Mouse (Mus musculus) limb, embryonic 15.5 days (tissue): ENCODE results near the gene Gm15517. TPM values are rescaled to one million over a fixed set of nuclear protein-coding genes. Genes with fewer than 3 reads are reported as not detected.
"Not testable (repeated sequence)": the region's sequence is repeated elsewhere in the genome, so short reads cannot be mapped to it uniquely, and the experiment has no call there.

Experiments used
- ATAC-seq: fragments of 200-750 bp; cut with Nextera tagmentation; 2 replicates; pipeline ENCODE4 v1.8.0; 2017; ENCODE audit warnings: low read depth, moderate TSS enrichment; ENCODE audit not compliant: insufficient number of reproducible peaks, low FRiP score, low TSS enrichment
- H3K27ac ChIP-seq: fragments of 300-500 bp; sonication (generic); 2 replicates; pipeline ENCODE4 v1.5.1; 2015; ENCODE audit warnings: moderate library complexity, mild to moderate bottlenecking, inconsistent platforms
- H3K27me3 ChIP-seq: fragments of 300-500 bp; sonication (generic); 2 replicates; pipeline ENCODE4 v1.6.1; 2015; ENCODE audit warnings: inconsistent platforms
- H3K36me3 ChIP-seq: fragments of 300-500 bp; sonication (generic); 2 replicates; pipeline ENCODE4 v1.6.1; 2015; ENCODE audit warnings: inconsistent platforms
- H3K4me1 ChIP-seq: fragments of 300-500 bp; sonication (generic); 2 replicates; pipeline ENCODE4 v1.6.1; 2015; ENCODE audit warnings: inconsistent platforms
- H3K4me2 ChIP-seq: fragments of 300-500 bp; sonication (generic); 2 replicates; pipeline ENCODE4 v1.6.1; 2015; ENCODE audit warnings: mild to moderate bottlenecking, inconsistent platforms
- H3K4me3 ChIP-seq: fragments of 300-500 bp; sonication (generic); 2 replicates; pipeline ENCODE4 v1.5.1; 2015; ENCODE audit warnings: mild to moderate bottlenecking, inconsistent platforms
- H3K9ac ChIP-seq: fragments of 300-500 bp; sonication (generic); 2 replicates; pipeline ENCODE4 v1.6.1; 2015; ENCODE audit warnings: inconsistent platforms
- H3K9me3 ChIP-seq: fragments of 300-500 bp; sonication (generic); 2 replicates; pipeline ENCODE4 v1.6.1; 2016; ENCODE audit warnings: inconsistent platforms
- WGBS: fragments of 180-500 bp; shearing (Covaris S2); methylation state at CpG from one replicate; pipeline ENCODE4 v1.1.7; 2015; 5-methylcytosine and 5-hydroxymethylcytosine counted together
- polyA plus RNA-seq: library from polyadenylated mRNA; unstranded; fragments of >200 nt; fragmentation: Nextera tagmentation; extraction: Ambion mirVana; gene quantifications from 2 replicates; pipeline ENCODE4 v1.2.1, GENCODE M21; 2015

The Gm15517 gene
- polyA plus RNA-seq, 1 experiment from 2014 or later = not detected

GRCm38 (mm10) chr7:44247971-44248370 lies 13.3 kb upstream of the Gm15517 start:
- peaks cover 16% of the 10 kb centered on the region for H3K4me1 ChIP-seq
- no peaks in the 10 kb centered on the region for H3K9me3 ChIP-seq
- H3K4me3 ChIP-seq = peak overlapping the region; percentile 74
- H3K4me2 ChIP-seq = peak overlapping the region; percentile 67
- 84% methylated on average over 2 of the region's 2 CpGs for WGBS
- H3K27me3 ChIP-seq = no peaks in the 10 kb centered on the region
- peaks cover 45% of the 10 kb centered on the region for H3K36me3 ChIP-seq
- 0 out of 2 replicates have a peak overlapping the region, but pooled peaks have one; percentile 92 for H3K9ac ChIP-seq
- ATAC-seq = no peak
- H3K27ac ChIP-seq = no peak overlapping the region

- no peak overlapping the region for H3K4me2 ChIP-seq
- no peaks in the 10 kb centered on the region for H3K27me3 ChIP-seq
- ATAC-seq = no peak
- H3K4me3 ChIP-seq = no peak overlapping the region
- H3K9ac ChIP-seq = no peak overlapping the region
- H3K4me1 ChIP-seq = peaks cover 16% of the 10 kb centered on the region
- 90% methylated on average over 4 of the region's 4 CpGs for WGBS
- H3K9me3 ChIP-seq = no peaks in the 10 kb centered on the region
- H3K36me3 ChIP-seq = peaks cover 56% of the 10 kb centered on the region
- H3K27ac ChIP-seq = no peak overlapping the region
Measured at GRCm38 (mm10) chr7:44249248-44249647, 12.0 kb upstream of the Gm15517 start.

- not testable (repeated sequence) for ATAC-seq, H3K4me2 ChIP-seq, H3K27me3 ChIP-seq, H3K27ac ChIP-seq, H3K4me3 ChIP-seq, H3K9ac ChIP-seq, H3K9me3 ChIP-seq
- Histone ChIP-seq H3K4me1 (peaks cover 11% of the 10 kb centered on the region), H3K36me3 (peaks cover 56% of the 10 kb centered on the region)
- 90% methylated on average over 17 of the region's 17 CpGs for WGBS
Measured at GRCm38 (mm10) chr7:44250732-44251275, 10.4 kb upstream of the Gm15517 start.

GRCm38 (mm10) chr7:44253023-44253616 lies 8.1 kb upstream of the Gm15517 start:
- no peak for ATAC-seq
- H3K27ac ChIP-seq = peak overlapping the region; percentile 33

GRCm38 (mm10) chr7:44254930-44255329 lies 6.3 kb upstream of the Gm15517 start:
- WGBS = 75% methylated on average over 6 of the region's 6 CpGs
- Histone ChIP-seq H3K4me2 (no peak overlapping the region), H3K27me3 (no peaks in the 10 kb centered on the region), H3K4me3 (no peak overlapping the region), H3K9me3 (no peaks in the 10 kb centered on the region), H3K9ac (no peak overlapping the region), H3K27ac (peak overlapping the region; percentile 27; the same call in 1 of the 2 replicates), H3K4me1 (peaks cover 3% of the 10 kb centered on the region; the same call in 1 of the 2 replicates), H3K36me3 (peaks cover 37% of the 10 kb centered on the region)
- ATAC-seq = no peak

More at GRCm38 (mm10) chr7:44253023-44253616, 8.1 kb upstream of the Gm15517 start:
- H3K4me3 ChIP-seq = no peak overlapping the region
- no peaks in the 10 kb centered on the region for H3K9me3 ChIP-seq
- H3K27me3 ChIP-seq = no peaks in the 10 kb centered on the region
- H3K4me2 ChIP-seq = no peak overlapping the region
- H3K9ac ChIP-seq = no peak overlapping the region
- 64% methylated on average over 15 of the region's 15 CpGs for WGBS
- H3K36me3 ChIP-seq = peaks cover 54% of the 10 kb centered on the region
- H3K4me1 ChIP-seq = peaks cover 6% of the 10 kb centered on the region

GRCm38 (mm10) chr7:44257278-44257677 lies 4.0 kb upstream of the Gm15517 start, which contains the start of gene Acp4:
Gene Acp4 (minus strand): TSS chr7:44257378.
- Histone ChIP-seq H3K4me1 (no peaks in the 10 kb centered on the region; the same call in 1 of the 2 replicates), H3K9ac (no peak within 1 kb of the TSS), H3K4me3 (no peak within 1 kb of the TSS), H3K27ac (no peak within 1 kb of the TSS), H3K9me3 (no peaks in the 10 kb centered on the region), H3K27me3 (peaks cover 16% of the 10 kb centered on the region), H3K36me3 (peaks cover 19% of the 10 kb centered on the region), H3K4me2 (no peak within 1 kb of the TSS)
- WGBS = 73% methylated on average over 4 of the region's 4 CpGs
- ATAC-seq = no peak

- no peak overlapping the region for H3K9ac ChIP-seq
- 68% methylated on average over 6 of the region's 6 CpGs for WGBS
- no peaks in the 10 kb centered on the region for H3K9me3 ChIP-seq
- no peak overlapping the region for H3K27ac ChIP-seq
- peaks cover 7% of the 10 kb centered on the region; the same call in 1 of the 2 replicates for H3K4me1 ChIP-seq
- H3K4me2 ChIP-seq = no peak overlapping the region
- ATAC-seq = no peak
- H3K4me3 ChIP-seq = no peak overlapping the region
- peaks cover 36% of the 10 kb centered on the region for H3K27me3 ChIP-seq
- H3K36me3 ChIP-seq = no peaks in the 10 kb centered on the region
Measured at GRCm38 (mm10) chr7:44260410-44260809, 837 bp upstream of the Gm15517 start.

- peak; percentile 54; the same call in 1 of the 2 replicates for ATAC-seq
- peak overlapping the region; percentile 17 for H3K4me3 ChIP-seq
- WGBS = 2% methylated on average over 34 of the region's 34 CpGs
Measured at GRCm38 (mm10) chr7:44262791-44263643, 1.8 kb downstream of the Gm15517 start.

GRCm38 (mm10) chr7:44268117-44268516 lies 6.9 kb downstream of the Gm15517 start:
- Histone ChIP-seq H3K27ac (no peak overlapping the region), H3K9ac (no peak overlapping the region), H3K4me2 (no peak overlapping the region), H3K4me1 (peaks cover 4% of the 10 kb centered on the region; the same call in 1 of the 2 replicates), H3K36me3 (no peaks in the 10 kb centered on the region), H3K9me3 (no peaks in the 10 kb centered on the region), H3K27me3 (peaks cover 31% of the 10 kb centered on the region), H3K4me3 (no peak overlapping the region)
- no peak for ATAC-seq
- WGBS = 69% methylated on average over 11 of the region's 11 CpGs

More at GRCm38 (mm10) chr7:44262791-44263643, 1.8 kb downstream of the Gm15517 start:
- Histone ChIP-seq H3K4me1 (peaks cover 7% of the 10 kb centered on the region; the same call in 1 of the 2 replicates), H3K36me3 (no peaks in the 10 kb centered on the region), H3K27ac (no peak overlapping the region), H3K9ac (no peak overlapping the region), H3K9me3 (no peaks in the 10 kb centered on the region), H3K4me2 (peak overlapping the region; percentile 38), H3K27me3 (peaks cover 36% of the 10 kb centered on the region)

GRCm38 (mm10) chr7:44269397-44269796 lies 8.2 kb downstream of the Gm15517 start:
- H3K36me3 ChIP-seq = no peaks in the 10 kb centered on the region
- ATAC-seq = no peak
- no peak overlapping the region for H3K4me2 ChIP-seq
- no peak overlapping the region for H3K27ac ChIP-seq
- H3K27me3 ChIP-seq = peaks cover 32% of the 10 kb centered on the region
- no peak overlapping the region for H3K4me3 ChIP-seq
- H3K9ac ChIP-seq = no peak overlapping the region
- no peaks in the 10 kb centered on the region for H3K4me1 ChIP-seq
- H3K9me3 ChIP-seq = no peaks in the 10 kb centered on the region
- WGBS = 90% methylated on average over 2 of the region's 2 CpGs

GRCm38 (mm10) chr7:44271309-44271708 lies 10.1 kb downstream of the Gm15517 start:
- peaks cover 36% of the 10 kb centered on the region for H3K27me3 ChIP-seq
- 66% methylated on average over 2 of the region's 2 CpGs for WGBS
- no peak overlapping the region for H3K4me3 ChIP-seq

GRCm38 (mm10) chr7:44272546-44272945 lies 11.3 kb downstream of the Gm15517 start:
- no peak overlapping the region for H3K4me2 ChIP-seq
- H3K4me3 ChIP-seq = no peak overlapping the region
- H3K27ac ChIP-seq = no peak overlapping the region
- H3K9ac ChIP-seq = no peak overlapping the region
- no peak for ATAC-seq
- H3K36me3 ChIP-seq = no peaks in the 10 kb centered on the region
- peaks cover 36% of the 10 kb centered on the region for H3K27me3 ChIP-seq
- no peaks in the 10 kb centered on the region for H3K4me1 ChIP-seq
- WGBS = 74% methylated on average over 7 of the region's 7 CpGs
- no peaks in the 10 kb centered on the region for H3K9me3 ChIP-seq

More at GRCm38 (mm10) chr7:44271309-44271708, 10.1 kb downstream of the Gm15517 start:
- no peaks in the 10 kb centered on the region for H3K9me3 ChIP-seq
- no peak overlapping the region for H3K27ac ChIP-seq
- H3K9ac ChIP-seq = no peak overlapping the region
- no peaks in the 10 kb centered on the region for H3K4me1 ChIP-seq
- H3K36me3 ChIP-seq = no peaks in the 10 kb centered on the region
- no peak for ATAC-seq
- H3K4me2 ChIP-seq = no peak overlapping the region
